Mouse (Mus musculus): ENCODE measurements at regions not wholly inside any gene's neighbourhood (a gene's known extent, or its start where the extent isn't known, plus 50 kb on each side); places are given as distances from the start of the nearest gene placed in this dataset.

GRCm38 (mm10) chr12:107708812-107709211, 220.4 kb downstream of the 3110018I06Rik start:
- H3K36me3 ChIP-seq (replicated peaks), result no peaks in the 10 kb centered on the region
- peaks cover 10% of the 10 kb centered on the region; the same call in 1 of the 2 replicates for H3K9me3 ChIP-seq
- H3K4me1 ChIP-seq, result peaks cover 37% of the 10 kb centered on the region
- 0 out of 2 replicates have a peak, but pooled peaks cover 5% of the 10 kb centered on the region for H3K27me3 ChIP-seq (replicated peaks; ENCODE audit: low read depth, poor library complexity, severe bottlenecking)
- no peak overlapping the region for H3K27ac ChIP-seq (replicated peaks)
- no peak overlapping the region for H3K4me3 ChIP-seq
- WGBS, result 84% methylated on average over 6 of the region's 6 CpGs
- no peak for DNase-seq (ENCODE audit: low spot score)

DNA sequence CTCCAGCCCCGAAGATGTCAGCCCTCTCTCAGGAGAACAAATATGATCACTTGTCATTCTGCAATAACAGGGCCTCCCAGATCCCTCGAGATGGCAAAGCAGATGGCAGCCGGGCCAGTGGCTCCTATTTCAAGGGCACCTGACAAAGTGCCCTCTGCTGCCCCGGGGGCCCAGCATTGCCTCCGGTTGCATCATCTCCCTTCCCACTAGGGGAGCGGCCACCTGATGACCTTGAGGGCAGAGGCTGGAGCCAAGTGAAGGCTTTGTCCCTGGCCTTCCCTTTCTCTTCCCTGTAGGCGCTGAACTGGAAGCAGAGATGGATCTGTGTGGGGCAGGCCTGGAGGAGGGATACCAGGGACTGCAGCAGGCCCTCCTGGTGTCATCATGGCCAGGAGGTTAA, 222.6 kb downstream of the 3110018I06Rik start:
- 44% methylated on average over 7 of the region's 7 CpGs for WGBS
- Histone ChIP-seq H3K27me3 (replicated peaks; ENCODE audit: low read depth, poor library complexity, severe bottlenecking) (0 out of 2 replicates have a peak, but pooled peaks cover 5% of the 10 kb centered on the region), H3K9me3 (peaks cover 10% of the 10 kb centered on the region; the same call in 1 of the 2 replicates), H3K4me1 (peaks cover 46% of the 10 kb centered on the region), H3K27ac (replicated peaks) (peak overlapping the region; percentile 52), H3K36me3 (replicated peaks) (no peaks in the 10 kb centered on the region), H3K4me3 (no peak overlapping the region)
- DNase-seq (ENCODE audit: low spot score), result peak; percentile 34

- H3K27me3 ChIP-seq (replicated peaks; ENCODE audit: low read depth, poor library complexity, severe bottlenecking), result 0 out of 2 replicates have a peak, but pooled peaks cover 5% of the 10 kb centered on the region
- no peak overlapping the region for H3K4me3 ChIP-seq
- no peak for DNase-seq (ENCODE audit: low spot score)
- peak overlapping the region; percentile 52 for H3K27ac ChIP-seq (replicated peaks)
- no peaks in the 10 kb centered on the region for H3K36me3 ChIP-seq (replicated peaks)
- peaks cover 48% of the 10 kb centered on the region for H3K4me1 ChIP-seq
- H3K9me3 ChIP-seq, result peaks cover 10% of the 10 kb centered on the region; the same call in 1 of the 2 replicates
- WGBS, result 54% methylated on average over 3 of the region's 3 CpGs
Measured at GRCm38 (mm10) chr12:107711675-107712074, 223.2 kb downstream of the 3110018I06Rik start.

DNA sequence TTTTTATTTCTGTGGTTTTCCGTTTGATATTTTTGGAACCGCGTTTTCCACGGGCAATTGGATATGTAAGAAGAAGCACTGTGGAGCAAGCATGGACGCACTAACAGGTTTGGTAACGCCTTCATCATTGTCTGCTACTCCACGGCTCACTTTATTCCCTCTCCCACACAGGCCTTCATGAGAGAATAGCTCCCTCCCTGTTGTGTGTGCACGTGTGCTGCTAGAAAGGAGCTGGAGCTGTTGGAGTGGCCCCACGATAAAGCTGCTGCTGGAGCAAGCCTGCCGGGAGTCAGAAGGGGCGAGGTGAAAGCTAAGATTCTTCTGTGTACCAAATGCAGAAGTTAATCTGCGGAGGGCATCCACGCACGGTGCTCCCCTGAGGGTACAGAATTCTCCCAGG, 224.8 kb downstream of the 3110018I06Rik start:
- Histone ChIP-seq H3K9me3 (no peaks in the 10 kb centered on the region), H3K36me3 (replicated peaks) (no peaks in the 10 kb centered on the region), H3K4me1 (peaks cover 56% of the 10 kb centered on the region), H3K4me3 (no peak overlapping the region), H3K27ac (replicated peaks) (peak overlapping the region; percentile 57), H3K27me3 (replicated peaks; ENCODE audit: low read depth, poor library complexity, severe bottlenecking) (0 out of 2 replicates have a peak, but pooled peaks cover 5% of the 10 kb centered on the region)
- no peak for DNase-seq (ENCODE audit: low spot score)
- 57% methylated on average over 14 of the region's 14 CpGs for WGBS

- Histone ChIP-seq H3K9me3 (no peaks in the 10 kb centered on the region), H3K27ac (replicated peaks) (no peak overlapping the region), H3K27me3 (replicated peaks; ENCODE audit: low read depth, poor library complexity, severe bottlenecking) (0 out of 2 replicates have a peak, but pooled peaks cover 5% of the 10 kb centered on the region), H3K4me3 (no peak overlapping the region), H3K36me3 (replicated peaks) (no peaks in the 10 kb centered on the region), H3K4me1 (peaks cover 65% of the 10 kb centered on the region)
- WGBS, result 93% methylated on average over 2 of the region's 2 CpGs
- DNase-seq (ENCODE audit: low spot score), result no peak
Measured at GRCm38 (mm10) chr12:107714846-107715245, 226.4 kb downstream of the 3110018I06Rik start.

DNA sequence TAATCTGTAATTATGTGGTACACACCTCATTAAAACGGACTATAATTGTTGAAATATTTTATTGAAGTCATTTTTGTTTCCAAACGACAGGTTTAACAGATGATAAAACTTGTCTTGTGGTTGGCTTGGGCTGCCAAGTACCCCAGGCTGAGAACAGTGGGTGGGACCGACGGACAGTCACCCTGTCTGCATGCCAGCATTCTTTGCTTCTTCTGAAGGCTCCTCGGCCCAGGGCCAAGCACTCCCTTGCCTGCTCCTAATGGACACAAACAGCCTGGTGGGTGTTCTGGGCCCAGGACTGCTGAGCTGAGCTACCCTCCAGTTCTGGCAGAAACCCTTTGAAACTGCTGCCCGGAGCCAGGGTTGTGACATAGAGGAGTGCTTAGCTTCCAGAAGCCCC, 227.4 kb downstream of the 3110018I06Rik start:
- Histone ChIP-seq H3K9me3 (no peaks in the 10 kb centered on the region), H3K27me3 (replicated peaks; ENCODE audit: low read depth, poor library complexity, severe bottlenecking) (0 out of 2 replicates have a peak, but pooled peaks cover 5% of the 10 kb centered on the region), H3K4me1 (peaks cover 58% of the 10 kb centered on the region), H3K4me3 (no peak overlapping the region), H3K36me3 (replicated peaks) (no peaks in the 10 kb centered on the region), H3K27ac (replicated peaks) (no peak overlapping the region; the same call in 1 of the 2 replicates)
- WGBS, result 67% methylated on average over 6 of the region's 6 CpGs
- DNase-seq (ENCODE audit: low spot score), result no peak

GRCm38 (mm10) chr12:107720941-107721340, 232.5 kb downstream of the 3110018I06Rik start:
- H3K27ac ChIP-seq (replicated peaks), result no peak overlapping the region
- H3K4me1 ChIP-seq, result peaks cover 58% of the 10 kb centered on the region
- WGBS, result 63% methylated on average over 6 of the region's 6 CpGs
- H3K4me3 ChIP-seq, result no peak overlapping the region
- no peaks in the 10 kb centered on the region for H3K27me3 ChIP-seq (replicated peaks; ENCODE audit: low read depth, poor library complexity, severe bottlenecking)
- DNase-seq (ENCODE audit: low spot score), result no peak
- H3K9me3 ChIP-seq, result no peaks in the 10 kb centered on the region
- H3K36me3 ChIP-seq (replicated peaks), result no peaks in the 10 kb centered on the region

DNA sequence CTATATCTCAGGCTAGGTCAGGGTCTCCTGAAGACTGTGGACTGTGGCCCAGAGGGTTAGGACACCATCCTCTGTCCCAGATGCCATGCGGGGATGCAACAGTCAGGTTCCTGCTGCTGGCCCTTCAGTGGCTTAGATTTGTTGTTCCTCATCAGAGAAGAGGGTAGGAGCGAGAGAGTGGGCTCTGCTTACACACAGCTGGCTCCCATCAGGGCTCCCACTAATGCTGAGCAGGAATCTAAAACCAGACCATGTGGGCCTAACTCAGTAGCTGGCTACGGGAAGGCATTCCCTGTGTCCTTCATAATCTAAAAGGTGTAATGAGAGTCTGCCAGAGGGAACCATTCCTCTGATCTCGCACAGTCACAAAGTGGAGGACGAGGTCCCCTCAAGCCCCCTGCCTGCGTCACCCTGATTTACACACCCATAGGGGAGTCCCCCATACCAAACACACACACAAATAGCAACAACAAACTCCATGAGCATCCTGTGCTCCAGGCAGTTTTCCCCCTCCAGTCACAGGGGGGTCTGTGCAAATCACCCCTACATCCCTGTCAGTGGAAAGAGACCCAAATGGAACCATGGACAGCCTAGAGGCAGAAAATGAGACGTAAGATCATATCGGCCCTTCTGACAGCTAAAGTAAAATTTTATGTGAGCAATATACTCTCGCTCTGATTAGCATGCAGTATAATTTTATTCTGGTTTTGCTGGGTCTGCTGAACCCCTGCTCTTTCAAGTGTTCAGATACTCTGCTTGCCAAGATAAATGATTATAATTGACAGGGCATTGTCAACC, 234.8 kb downstream of the 3110018I06Rik start:
- Histone ChIP-seq H3K36me3 (replicated peaks) (no peaks in the 10 kb centered on the region), H3K27ac (replicated peaks) (peak overlapping the region; percentile 81), H3K27me3 (replicated peaks; ENCODE audit: low read depth, poor library complexity, severe bottlenecking) (no peaks in the 10 kb centered on the region), H3K9me3 (peaks cover 7% of the 10 kb centered on the region; the same call in 1 of the 2 replicates), H3K4me3 (no peak overlapping the region), H3K4me1 (peaks cover 46% of the 10 kb centered on the region)
- 61% methylated on average over 9 of the region's 9 CpGs for WGBS
- DNase-seq (ENCODE audit: low spot score), result peak; percentile 68

DNA sequence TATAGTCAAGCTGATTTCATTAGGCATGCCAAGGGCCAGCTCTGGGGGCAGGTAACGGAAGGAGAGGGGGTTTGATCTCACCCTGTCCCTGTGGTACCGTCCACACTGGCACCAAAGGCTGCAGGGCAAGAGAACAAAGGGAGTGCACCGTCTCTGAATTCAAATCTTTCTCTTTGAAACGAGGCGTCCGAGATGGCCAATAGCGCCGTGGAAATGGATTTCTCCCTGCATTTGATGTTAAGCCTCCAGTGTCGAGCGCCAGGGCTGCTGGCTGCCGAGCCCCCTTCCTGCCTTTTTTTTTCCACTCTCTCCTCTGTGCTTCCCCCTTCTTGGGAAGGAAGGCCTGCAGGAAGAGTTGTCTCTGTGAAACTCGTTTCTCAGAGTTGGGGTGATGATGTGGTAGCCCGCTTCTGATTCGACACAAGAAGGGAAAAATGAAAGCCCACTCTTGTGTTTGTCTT, 235.5 kb downstream of the 3110018I06Rik start:
- Histone ChIP-seq H3K36me3 (replicated peaks) (no peaks in the 10 kb centered on the region), H3K9me3 (peaks cover 7% of the 10 kb centered on the region; the same call in 1 of the 2 replicates), H3K4me1 (peaks cover 40% of the 10 kb centered on the region), H3K27me3 (replicated peaks; ENCODE audit: low read depth, poor library complexity, severe bottlenecking) (no peaks in the 10 kb centered on the region), H3K4me3 (no peak overlapping the region), H3K27ac (replicated peaks) (peak overlapping the region; percentile 81)
- DNase-seq (ENCODE audit: low spot score), result peak; percentile 25
- 55% methylated on average over 14 of the region's 14 CpGs for WGBS

DNA sequence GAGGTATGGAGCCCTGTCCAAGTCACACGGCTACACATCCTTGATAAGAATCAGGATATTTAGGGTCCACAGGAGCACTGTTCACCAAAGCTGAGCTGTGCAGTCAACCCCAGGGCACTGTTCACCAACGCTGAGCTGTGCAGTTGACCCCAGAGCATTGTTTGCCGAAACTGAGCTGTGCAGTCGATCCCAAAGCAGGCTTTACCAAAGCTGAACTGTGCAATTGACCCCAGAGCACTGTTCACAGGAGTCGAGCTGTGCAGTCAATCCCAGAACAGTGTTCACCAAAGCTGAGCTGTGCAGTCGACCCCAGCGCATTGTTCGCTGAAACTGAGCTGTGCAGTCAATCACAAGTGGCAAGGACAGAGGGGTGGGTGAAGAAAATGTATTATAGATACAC, 236.0 kb downstream of the 3110018I06Rik start:
- WGBS, result 31% methylated on average over 8 of the region's 8 CpGs
- Histone ChIP-seq H3K4me3 (no peak overlapping the region), H3K9me3 (peaks cover 7% of the 10 kb centered on the region; the same call in 1 of the 2 replicates), H3K36me3 (replicated peaks) (no peaks in the 10 kb centered on the region), H3K4me1 (peaks cover 38% of the 10 kb centered on the region), H3K27ac (replicated peaks) (peak overlapping the region; percentile 81), H3K27me3 (replicated peaks; ENCODE audit: low read depth, poor library complexity, severe bottlenecking) (no peaks in the 10 kb centered on the region)
- no peak for DNase-seq (ENCODE audit: low spot score)

- DNase-seq (ENCODE audit: low spot score), result no peak
- Histone ChIP-seq H3K9me3 (peaks cover 7% of the 10 kb centered on the region; the same call in 1 of the 2 replicates), H3K36me3 (replicated peaks) (no peaks in the 10 kb centered on the region), H3K4me3 (no peak overlapping the region), H3K27me3 (replicated peaks; ENCODE audit: low read depth, poor library complexity, severe bottlenecking) (no peaks in the 10 kb centered on the region; the same call in 1 of the 2 replicates), H3K27ac (replicated peaks) (0 out of 2 replicates have a peak overlapping the region, but pooled peaks have one; percentile 24), H3K4me1 (peaks cover 15% of the 10 kb centered on the region)
- WGBS, result 72% methylated on average over 6 of the region's 6 CpGs
Measured at GRCm38 (mm10) chr12:107728865-107729264, 240.4 kb downstream of the 3110018I06Rik start.

- WGBS, result 86% methylated on average over 11 of the region's 11 CpGs
- Histone ChIP-seq H3K4me3 (no peak overlapping the region), H3K9me3 (peaks cover 7% of the 10 kb centered on the region; the same call in 1 of the 2 replicates), H3K27ac (replicated peaks) (0 out of 2 replicates have a peak overlapping the region, but pooled peaks have one; percentile 2), H3K4me1 (peaks cover 10% of the 10 kb centered on the region), H3K36me3 (replicated peaks) (no peaks in the 10 kb centered on the region), H3K27me3 (replicated peaks; ENCODE audit: low read depth, poor library complexity, severe bottlenecking) (no peaks in the 10 kb centered on the region; the same call in 1 of the 2 replicates)
- no peak for DNase-seq (ENCODE audit: low spot score)
Measured at GRCm38 (mm10) chr12:107729301-107729700, 240.9 kb downstream of the 3110018I06Rik start.

Measured in embryonic facial prominence, embryonic 10.5 days (tissue).